Mouse (Mus musculus) hindbrain, embryonic 14.5 days (tissue): ENCODE data around the gene Gif. TPM values are rescaled to one million over a fixed set of nuclear protein-coding genes. Genes with fewer than 3 reads are reported as not detected.

Experiments used
- ATAC-seq: fragments of 200-750 bp; cut with Nextera tagmentation; 2 replicates; pipeline ENCODE4 v1.8.0; 2017; ENCODE audit warnings: moderate number of reproducible peaks, mild to moderate bottlenecking, moderate TSS enrichment, moderate library complexity; ENCODE audit not compliant: low FRiP score
- DNase-seq: peaks from one replicate; pipeline ENCODE4 v3.0.0-alpha.2; 2015; ENCODE audit warnings: low spot score
- H3K27ac ChIP-seq: fragments of 300-500 bp; sonication (generic); 2 replicates; pipeline ENCODE4 v1.5.1; 2014; ENCODE audit warnings: mild to moderate bottlenecking, moderate library complexity
- H3K27me3 ChIP-seq: fragments of 300-500 bp; sonication (generic); 2 replicates; pipeline ENCODE4 v1.6.1; 2014; ENCODE audit warnings: mild to moderate bottlenecking, low read length, mixed read lengths; ENCODE audit not compliant: control insufficient read depth, insufficient read depth
- H3K36me3 ChIP-seq: fragments of 300-500 bp; sonication (generic); replicated peaks from 2 replicates; pipeline ENCODE4 v1.6.1; 2014; ENCODE audit not compliant: control insufficient read depth, insufficient read depth
- H3K4me1 ChIP-seq: fragments of 300-500 bp; sonication (generic); replicated peaks from 2 replicates; pipeline ENCODE4 v1.6.1; 2014; ENCODE audit warnings: antibody characterized with exemption, low read length, mixed read lengths; ENCODE audit not compliant: control insufficient read depth, insufficient read depth
- H3K4me2 ChIP-seq: fragments of 300-500 bp; sonication (generic); replicated peaks from 2 replicates; pipeline ENCODE4 v1.6.1; 2014; ENCODE audit warnings: mild to moderate bottlenecking, moderate library complexity
- H3K4me3 ChIP-seq: fragments of 300-500 bp; sonication (generic); replicated peaks from 2 replicates; pipeline ENCODE4 v1.5.1; 2014; ENCODE audit warnings: mild to moderate bottlenecking, low read length
- H3K9ac ChIP-seq: fragments of 300-500 bp; sonication (generic); 2 replicates; pipeline ENCODE4 v1.6.1; 2014
- H3K9me3 ChIP-seq: fragments of 300-500 bp; sonication (generic); 2 replicates; pipeline ENCODE4 v1.6.1; 2016; ENCODE audit warnings: low read length; ENCODE audit not compliant: control insufficient read depth
- WGBS: fragments of 180-500 bp; shearing (Covaris S2); extraction: QIAGEN DNeasy Blood & Tissue Kit; methylation state at CpG from one replicate; pipeline ENCODE4 v1.1.7; 2014; 5-methylcytosine and 5-hydroxymethylcytosine counted together
- polyA plus RNA-seq: library from polyadenylated mRNA; unstranded; fragments of >200 nt; fragmentation: Nextera tagmentation; extraction: Ambion mirVana; gene quantifications from 2 replicates; pipeline ENCODE4 v1.2.1, GENCODE M21; 2014

Gene Gif
- polyA plus RNA-seq, 1 experiment from 2014 or later: not detected

- WGBS: 95% methylated on average over 6 of the region's 6 CpGs
- DNase-seq: no peak
Measured at GRCm38 (mm10) chr19:11787826-11788225, 40.5 kb downstream of the Gif start.

GRCm38 (mm10) chr19:11788876-11789275, 41.5 kb downstream of the Gif start:
- WGBS: 90% methylated on average over 6 of the region's 6 CpGs
- no peaks in the 10 kb centered on the region for H3K27me3 ChIP-seq
- no peak for DNase-seq
- no peak overlapping the region for H3K4me2 ChIP-seq
- no peak overlapping the region for H3K9ac ChIP-seq
- no peak for ATAC-seq
- H3K27ac ChIP-seq: no peak overlapping the region
- no peaks in the 10 kb centered on the region for H3K4me1 ChIP-seq
- no peak overlapping the region for H3K4me3 ChIP-seq
- no peaks in the 10 kb centered on the region for H3K9me3 ChIP-seq
- H3K36me3 ChIP-seq: no peaks in the 10 kb centered on the region; the same call in 1 of the 2 replicates

More at GRCm38 (mm10) chr19:11787826-11788225, 40.5 kb downstream of the Gif start:
- H3K36me3 ChIP-seq: no peaks in the 10 kb centered on the region; the same call in 1 of the 2 replicates
- H3K9ac ChIP-seq: no peak overlapping the region
- H3K9me3 ChIP-seq: no peaks in the 10 kb centered on the region
- H3K4me1 ChIP-seq: no peaks in the 10 kb centered on the region
- no peak for ATAC-seq
- no peak overlapping the region for H3K4me3 ChIP-seq
- H3K4me2 ChIP-seq: no peak overlapping the region
- no peaks in the 10 kb centered on the region for H3K27me3 ChIP-seq
- H3K27ac ChIP-seq: no peak overlapping the region

GRCm38 (mm10) chr19:11791825-11792224, 44.5 kb downstream of the Gif start:
- H3K4me1 ChIP-seq: no peaks in the 10 kb centered on the region
- H3K4me2 ChIP-seq: no peak overlapping the region
- H3K36me3 ChIP-seq: no peaks in the 10 kb centered on the region; the same call in 1 of the 2 replicates
- WGBS: 77% methylated on average over 5 of the region's 5 CpGs
- H3K9ac ChIP-seq: no peak overlapping the region
- no peaks in the 10 kb centered on the region for H3K27me3 ChIP-seq
- no peak overlapping the region for H3K4me3 ChIP-seq
- no peaks in the 10 kb centered on the region for H3K9me3 ChIP-seq
- ATAC-seq (no peak), DNase-seq (no peak)
- no peak overlapping the region for H3K27ac ChIP-seq

GRCm38 (mm10) chr19:11793741-11794359, 46.5 kb downstream of the Gif start:
- ATAC-seq: no peak

GRCm38 (mm10) chr19:11794447-11794846, 47.1 kb downstream of the Gif start:
- WGBS: 88% methylated on average over 6 of the region's 6 CpGs
- DNase-seq (no peak), ATAC-seq (no peak)
- H3K27ac ChIP-seq: no peak overlapping the region
- H3K4me1 ChIP-seq: no peaks in the 10 kb centered on the region
- H3K27me3 ChIP-seq: no peaks in the 10 kb centered on the region
- H3K4me3 ChIP-seq: no peak overlapping the region
- no peaks in the 10 kb centered on the region for H3K36me3 ChIP-seq
- no peaks in the 10 kb centered on the region for H3K9me3 ChIP-seq
- H3K4me2 ChIP-seq: no peak overlapping the region
- H3K9ac ChIP-seq: no peak overlapping the region

More at GRCm38 (mm10) chr19:11793741-11794359, 46.5 kb downstream of the Gif start:
- Histone ChIP-seq H3K4me2 (no peak overlapping the region), H3K27ac (no peak overlapping the region), H3K9me3 (no peaks in the 10 kb centered on the region), H3K36me3 (no peaks in the 10 kb centered on the region; the same call in 1 of the 2 replicates), H3K4me3 (no peak overlapping the region), H3K27me3 (no peaks in the 10 kb centered on the region), H3K4me1 (no peaks in the 10 kb centered on the region), H3K9ac (no peak overlapping the region)
- WGBS: 86% methylated on average over 2 of the region's 2 CpGs
- DNase-seq: no peak

GRCm38 (mm10) chr19:11800531-11801315, 53.4 kb downstream of the Gif start:
- Histone ChIP-seq H3K4me1 (no peaks in the 10 kb centered on the region), H3K27ac (no peak overlapping the region), H3K4me2 (no peak overlapping the region), H3K9me3 (no peaks in the 10 kb centered on the region), H3K27me3 (no peaks in the 10 kb centered on the region), H3K4me3 (no peak overlapping the region), H3K36me3 (no peaks in the 10 kb centered on the region), H3K9ac (no peak overlapping the region)
- 85% methylated on average over 8 of the region's 8 CpGs for WGBS
- ATAC-seq (no peak), DNase-seq (no peak)

DNA sequence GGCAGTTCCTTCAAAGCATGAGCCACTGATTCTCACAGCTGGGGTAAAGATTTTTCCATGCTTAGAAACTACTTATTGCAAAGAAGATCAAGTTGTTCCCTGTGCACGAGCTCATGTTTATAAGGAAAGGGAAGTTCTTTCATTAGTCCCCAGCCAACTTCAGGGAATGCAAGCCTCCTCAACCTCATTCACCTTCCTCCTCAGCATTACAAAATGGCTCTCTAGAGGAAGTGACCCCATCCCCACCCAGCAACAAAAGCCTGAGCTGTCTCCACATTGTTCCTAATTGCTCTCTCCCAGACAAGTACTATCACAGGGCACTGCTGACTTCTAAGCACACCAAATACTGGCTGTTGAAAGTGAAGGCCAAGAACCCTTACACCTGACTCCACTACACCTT, 57.1 kb downstream of the Gif start:
- Histone ChIP-seq H3K36me3 (no peaks in the 10 kb centered on the region), H3K9ac (no peak overlapping the region), H3K9me3 (no peaks in the 10 kb centered on the region), H3K27ac (no peak overlapping the region), H3K4me2 (no peak overlapping the region), H3K27me3 (no peaks in the 10 kb centered on the region), H3K4me1 (no peaks in the 10 kb centered on the region), H3K4me3 (no peak overlapping the region)
- no peak for DNase-seq
- no peak for ATAC-seq
- 58% methylated on average over 1 of the region's 1 CpGs for WGBS

- DNase-seq (no peak), ATAC-seq (no peak)
- Histone ChIP-seq H3K36me3 (no peaks in the 10 kb centered on the region), H3K9me3 (no peaks in the 10 kb centered on the region), H3K4me3 (no peak overlapping the region), H3K4me2 (no peak overlapping the region), H3K9ac (no peak overlapping the region), H3K27me3 (no peaks in the 10 kb centered on the region), H3K4me1 (peaks cover 4% of the 10 kb centered on the region), H3K27ac (no peak overlapping the region)
- WGBS: 75% methylated on average over 2 of the region's 2 CpGs
Measured at GRCm38 (mm10) chr19:11807251-11807650, 59.9 kb downstream of the Gif start.

- Histone ChIP-seq H3K27ac (no peak overlapping the region), H3K9me3 (no peaks in the 10 kb centered on the region), H3K27me3 (no peaks in the 10 kb centered on the region), H3K9ac (no peak overlapping the region), H3K36me3 (no peaks in the 10 kb centered on the region), H3K4me1 (peaks cover 7% of the 10 kb centered on the region), H3K4me3 (no peak overlapping the region), H3K4me2 (no peak overlapping the region)
- no peak for ATAC-seq
- no peak for DNase-seq
- 21% methylated on average over 6 of the region's 6 CpGs for WGBS
Measured at GRCm38 (mm10) chr19:11807822-11808221, 60.5 kb downstream of the Gif start.
